Mouse (Mus musculus): ENCODE measurements around the gene B430305J03Rik.

DNA sequence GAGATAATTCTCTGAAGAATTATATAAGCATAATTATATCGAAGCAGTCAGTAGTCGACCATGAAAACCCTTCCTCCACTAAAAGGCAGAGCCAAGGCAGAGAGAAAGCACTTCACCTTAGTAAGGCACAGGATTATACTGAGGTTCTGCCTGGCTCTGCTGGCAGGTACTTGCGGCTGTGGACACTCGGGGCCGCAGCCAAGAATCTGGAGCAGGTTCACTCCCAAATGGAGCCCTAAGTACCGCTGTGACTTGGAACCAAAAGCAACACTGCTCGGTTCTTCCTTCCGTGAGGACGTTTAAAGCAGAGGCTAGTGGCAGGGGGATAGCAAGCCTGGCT is 3.0 kb downstream of the B430305J03Rik start:
- TF ChIP-seq EP300 (IDR thresholded peaks at IDR 0.05; ENCODE audit: low read depth) (no peak), CTCF (IDR thresholded peaks at IDR 0.05; ENCODE audit: low read depth) (no peak)

All from liver, postnatal 0 days (tissue).